Mouse (Mus musculus) heart, postnatal 36 days (tissue): Measurements from ENCODE around the gene 4930447F04Rik. TPM values are rescaled to one million over a fixed set of nuclear protein-coding genes. Genes with fewer than 3 reads are reported as not detected.

Experiments used
- DNase-seq, 2 experiments: peaks; one replicate each; pipeline ENCODE4 v3.0.0; 2021 to 2022
- intact Hi-C: fragments of 180-260 bp; cut with DNase I; formaldehyde crosslinking; loops from one replicate; pipeline ENCODE4 v1.15.1; 2025
- total RNA-seq, 2 experiments: library from RNA; stranded (reverse); gene quantifications; 2 replicates each; pipeline ENCODE4 v1.2.3; 2021

4930447F04Rik gene
- total RNA-seq = not detected

GRCm38 (mm10) chrX:66304124-66304523 lies at the start of gene 4930447F04Rik:
4930447F04Rik (minus strand) TSS chrX:66304224.
- DNase-seq = no peak
- intact Hi-C loops = no loop called here
